Mouse (Mus musculus) limb, embryonic 12.5 days (tissue): Measurements from ENCODE around the gene Abcc9. TPM values are rescaled to one million over a fixed set of nuclear protein-coding genes. Genes with fewer than 3 reads are reported as not detected.

Source experiments
- ATAC-seq: fragments of 200-750 bp; cut with Nextera tagmentation; 2 replicates; pipeline ENCODE4 v1.8.0; 2017; ENCODE audit warnings: low read depth, moderate TSS enrichment; ENCODE audit not compliant: insufficient number of reproducible peaks, insufficient read depth, low FRiP score, low TSS enrichment
- H3K27ac ChIP-seq: fragments of 300-500 bp; sonication (generic); 2 replicates; pipeline ENCODE4 v1.5.1; 2016; ENCODE audit warnings: mild to moderate bottlenecking, moderate library complexity
- H3K27me3 ChIP-seq: fragments of 300-500 bp; sonication (generic); 2 replicates; pipeline ENCODE4 v1.6.1; 2016; ENCODE audit warnings: mild to moderate bottlenecking, moderate library complexity
- H3K36me3 ChIP-seq: fragments of 300-500 bp; sonication (generic); 2 replicates; pipeline ENCODE4 v1.6.1; 2016; ENCODE audit warnings: mild to moderate bottlenecking, moderate library complexity
- H3K4me1 ChIP-seq: fragments of 300-500 bp; sonication (generic); replicated peaks from 2 replicates; pipeline ENCODE4 v1.6.1; 2016
- H3K4me2 ChIP-seq: fragments of 300-500 bp; sonication (generic); 2 replicates; pipeline ENCODE4 v1.6.1; 2016; ENCODE audit warnings: mild to moderate bottlenecking, moderate library complexity
- H3K4me3 ChIP-seq: fragments of 300-500 bp; sonication (generic); replicated peaks from 2 replicates; pipeline ENCODE4 v1.5.1; 2016; ENCODE audit warnings: mild to moderate bottlenecking
- H3K9ac ChIP-seq: fragments of 300-500 bp; sonication (generic); replicated peaks from 2 replicates; pipeline ENCODE4 v1.6.1; 2016; ENCODE audit warnings: mild to moderate bottlenecking, moderate library complexity
- H3K9me3 ChIP-seq: fragments of 300-500 bp; sonication (generic); 2 replicates; pipeline ENCODE4 v1.6.1; 2016; ENCODE audit warnings: mild to moderate bottlenecking, moderate library complexity
- WGBS: fragments of 180-500 bp; shearing (Covaris S2); methylation state at CpG from one replicate; pipeline ENCODE4 v1.1.7; 2016; 5-methylcytosine and 5-hydroxymethylcytosine counted together
- polyA plus RNA-seq: library from polyadenylated mRNA; unstranded; fragments of >200 nt; fragmentation: Nextera tagmentation; extraction: Ambion mirVana; gene quantifications from 2 replicates; pipeline ENCODE4 v1.2.1, GENCODE M21; 2016

Gene Abcc9
- polyA plus RNA-seq, 1 experiment from 2014 or later: 0.53 TPM

GRCm38 (mm10) chr6:142654561-142654960 is 47.6 kb downstream of the Abcc9 start:
- H3K9me3 ChIP-seq: no peaks in the 10 kb centered on the region
- no peak overlapping the region for H3K4me3 ChIP-seq
- no peaks in the 10 kb centered on the region for H3K36me3 ChIP-seq
- no peak overlapping the region for H3K4me2 ChIP-seq
- H3K4me1 ChIP-seq: no peaks in the 10 kb centered on the region; the same call in 1 of the 2 replicates
- no peak for ATAC-seq
- 29% methylated on average over 5 of the region's 5 CpGs for WGBS
- no peak overlapping the region for H3K9ac ChIP-seq
- H3K27ac ChIP-seq: no peak overlapping the region
- H3K27me3 ChIP-seq: no peaks in the 10 kb centered on the region

- no peaks in the 10 kb centered on the region for H3K36me3 ChIP-seq
- H3K9ac ChIP-seq: no peak overlapping the region
- H3K27ac ChIP-seq: no peak overlapping the region
- no peaks in the 10 kb centered on the region for H3K9me3 ChIP-seq
- H3K27me3 ChIP-seq: no peaks in the 10 kb centered on the region
- no peak overlapping the region for H3K4me2 ChIP-seq
- no peak for ATAC-seq
- H3K4me1 ChIP-seq: no peaks in the 10 kb centered on the region; the same call in 1 of the 2 replicates
- WGBS: 63% methylated on average over 1 of the region's 1 CpGs
- H3K4me3 ChIP-seq: no peak overlapping the region
Measured at GRCm38 (mm10) chr6:142652175-142652574, 49.9 kb downstream of the Abcc9 start.

- H3K27ac ChIP-seq: no peak overlapping the region
- no peaks in the 10 kb centered on the region for H3K36me3 ChIP-seq
- H3K9me3 ChIP-seq: no peaks in the 10 kb centered on the region
- 75% methylated on average over 3 of the region's 3 CpGs for WGBS
- ATAC-seq: no peak
- H3K9ac ChIP-seq: no peak overlapping the region
- H3K4me3 ChIP-seq: no peak overlapping the region
- H3K4me2 ChIP-seq: no peak overlapping the region
- no peaks in the 10 kb centered on the region for H3K27me3 ChIP-seq
- H3K4me1 ChIP-seq: no peaks in the 10 kb centered on the region; the same call in 1 of the 2 replicates
Measured at GRCm38 (mm10) chr6:142649331-142649730, 52.8 kb downstream of the Abcc9 start.

- no peaks in the 10 kb centered on the region for H3K27me3 ChIP-seq
- no peak overlapping the region for H3K4me2 ChIP-seq
- H3K27ac ChIP-seq: no peak overlapping the region
- WGBS: 73% methylated on average over 7 of the region's 7 CpGs
- no peaks in the 10 kb centered on the region for H3K9me3 ChIP-seq
- no peaks in the 10 kb centered on the region for H3K36me3 ChIP-seq
- no peak overlapping the region for H3K4me3 ChIP-seq
- H3K4me1 ChIP-seq: no peaks in the 10 kb centered on the region
- ATAC-seq: no peak
- H3K9ac ChIP-seq: no peak overlapping the region
Measured at GRCm38 (mm10) chr6:142645474-142645873, 56.6 kb downstream of the Abcc9 start.

- Histone ChIP-seq H3K4me2 (no peak overlapping the region), H3K4me1 (no peaks in the 10 kb centered on the region), H3K36me3 (no peaks in the 10 kb centered on the region), H3K4me3 (no peak overlapping the region), H3K9ac (no peak overlapping the region), H3K27me3 (no peaks in the 10 kb centered on the region), H3K9me3 (no peaks in the 10 kb centered on the region), H3K27ac (no peak overlapping the region)
- 86% methylated on average over 10 of the region's 10 CpGs for WGBS
- no peak for ATAC-seq
Measured at GRCm38 (mm10) chr6:142639301-142639700, 62.8 kb downstream of the Abcc9 start.

GRCm38 (mm10) chr6:142635654-142636053 is 66.5 kb downstream of the Abcc9 start:
- no peaks in the 10 kb centered on the region for H3K9me3 ChIP-seq
- H3K4me2 ChIP-seq: no peak overlapping the region
- no peaks in the 10 kb centered on the region for H3K36me3 ChIP-seq
- H3K4me1 ChIP-seq: no peaks in the 10 kb centered on the region
- no peak overlapping the region for H3K27ac ChIP-seq
- no peak overlapping the region for H3K4me3 ChIP-seq
- H3K9ac ChIP-seq: no peak overlapping the region
- H3K27me3 ChIP-seq: no peaks in the 10 kb centered on the region
- no peak for ATAC-seq
- WGBS: 52% methylated on average over 4 of the region's 4 CpGs

- ATAC-seq: 0 out of 2 replicates have a peak, but pooled peaks have one; percentile 42
- Histone ChIP-seq H3K9ac (no peak overlapping the region), H3K9me3 (no peaks in the 10 kb centered on the region), H3K27ac (no peak overlapping the region), H3K4me3 (no peak overlapping the region), H3K36me3 (no peaks in the 10 kb centered on the region), H3K4me2 (no peak overlapping the region), H3K4me1 (no peaks in the 10 kb centered on the region), H3K27me3 (no peaks in the 10 kb centered on the region)
Measured at GRCm38 (mm10) chr6:142635185-142635583, 66.9 kb downstream of the Abcc9 start.

- Histone ChIP-seq H3K27me3 (no peaks in the 10 kb centered on the region), H3K4me3 (no peak overlapping the region), H3K36me3 (no peaks in the 10 kb centered on the region), H3K9me3 (no peaks in the 10 kb centered on the region), H3K4me1 (no peaks in the 10 kb centered on the region), H3K9ac (no peak overlapping the region), H3K27ac (no peak overlapping the region), H3K4me2 (no peak overlapping the region)
- ATAC-seq: no peak
- WGBS: 77% methylated on average over 10 of the region's 10 CpGs
Measured at GRCm38 (mm10) chr6:142634530-142635184, 67.5 kb downstream of the Abcc9 start.

- no peak overlapping the region for H3K9ac ChIP-seq
- H3K4me3 ChIP-seq: no peak overlapping the region
- H3K27ac ChIP-seq: no peak overlapping the region
- H3K4me2 ChIP-seq: no peak overlapping the region
- no peaks in the 10 kb centered on the region for H3K36me3 ChIP-seq
- H3K9me3 ChIP-seq: no peaks in the 10 kb centered on the region
- no peaks in the 10 kb centered on the region for H3K27me3 ChIP-seq
- H3K4me1 ChIP-seq: no peaks in the 10 kb centered on the region
- no peak for ATAC-seq
- 39% methylated on average over 6 of the region's 6 CpGs for whole genome bisulfite sequencing
Measured at GRCm38 (mm10) chr6:142623351-142623750, 78.8 kb downstream of the Abcc9 start.

GRCm38 (mm10) chr6:142616659-142617058 is 85.5 kb downstream of the Abcc9 start:
- no peak for ATAC-seq
- no peak overlapping the region for H3K27ac ChIP-seq
- H3K4me3 ChIP-seq: no peak overlapping the region
- no peaks in the 10 kb centered on the region for H3K27me3 ChIP-seq
- H3K9me3 ChIP-seq: no peaks in the 10 kb centered on the region
- H3K36me3 ChIP-seq: no peaks in the 10 kb centered on the region
- 34% methylated on average over 3 of the region's 3 CpGs for WGBS
- H3K4me1 ChIP-seq: no peaks in the 10 kb centered on the region
- H3K4me2 ChIP-seq: no peak overlapping the region
- no peak overlapping the region for H3K9ac ChIP-seq

GRCm38 (mm10) chr6:142614324-142614723 is 87.8 kb downstream of the Abcc9 start:
- no peak for ATAC-seq
- no peaks in the 10 kb centered on the region; the same call in 1 of the 2 replicates for H3K4me1 ChIP-seq
- no peaks in the 10 kb centered on the region for H3K27me3 ChIP-seq
- H3K9ac ChIP-seq: no peak overlapping the region
- H3K36me3 ChIP-seq: no peaks in the 10 kb centered on the region
- H3K4me2 ChIP-seq: no peak overlapping the region
- H3K4me3 ChIP-seq: no peak overlapping the region
- WGBS: 82% methylated on average over 10 of the region's 10 CpGs
- no peaks in the 10 kb centered on the region for H3K9me3 ChIP-seq
- H3K27ac ChIP-seq: no peak overlapping the region

- no peaks in the 10 kb centered on the region; the same call in 1 of the 2 replicates for H3K4me1 ChIP-seq
- no peak overlapping the region for H3K9ac ChIP-seq
- ATAC-seq: no peak
- no peak overlapping the region for H3K4me2 ChIP-seq
- H3K4me3 ChIP-seq: no peak overlapping the region
- 86% methylated on average over 8 of the region's 8 CpGs for WGBS
- no peak overlapping the region for H3K27ac ChIP-seq
- H3K27me3 ChIP-seq: no peaks in the 10 kb centered on the region
- H3K9me3 ChIP-seq: no peaks in the 10 kb centered on the region
- H3K36me3 ChIP-seq: no peaks in the 10 kb centered on the region
Measured at GRCm38 (mm10) chr6:142612366-142612765, 89.7 kb downstream of the Abcc9 start.
